Mouse (Mus musculus): ENCODE results near the gene Gm10663.

DNA sequence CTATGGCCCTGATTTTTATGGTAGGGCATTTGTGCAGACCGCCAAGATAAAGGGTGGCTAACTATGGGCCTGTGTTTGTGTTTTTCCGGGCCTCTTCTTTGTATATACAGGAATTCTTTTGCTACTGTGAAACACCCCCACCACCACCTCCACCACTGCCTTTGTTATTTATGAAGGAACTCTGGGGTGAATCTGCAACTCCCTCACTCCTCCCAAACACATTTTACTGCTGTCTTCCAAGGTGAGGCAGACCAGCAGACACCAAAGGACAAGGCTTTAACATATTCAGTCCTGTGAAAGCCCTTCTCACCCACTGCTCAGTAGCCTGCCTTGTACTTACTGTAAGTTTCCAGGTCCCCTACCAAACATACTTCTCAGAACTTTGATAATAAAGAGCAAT, 40.7 kb upstream of the Gm10663 start:
- TF ChIP-seq POLR2A (IDR thresholded peaks at IDR 0.05; ENCODE audit: borderline replicate concordance, extremely low read depth, insufficient read depth, insufficient read length, poor library complexity, severe bottlenecking): no peak
- no peak for TF ChIP-seq CTCF (IDR thresholded peaks at IDR 0.05; ENCODE audit: borderline replicate concordance, extremely low read depth, insufficient read depth, insufficient read length)

Data from brain, embryonic 14.5 days (tissue).